Mouse (Mus musculus) cerebellum, adult 2 months (tissue): ENCODE results near the gene Lrp1.

Experiments
- CTCF ChIP-seq: fragments of 200-500 bp; IDR thresholded peaks from 2 replicates; pipeline ENCODE4 v1.5.1; 2011; ENCODE audit warnings: low read depth, mild to moderate bottlenecking, control low read depth, low read length, moderate library complexity, borderline replicate concordance; ENCODE audit not compliant: insufficient read depth
- POLR2A ChIP-seq: fragments of 200-500 bp; IDR thresholded peaks from 2 replicates; pipeline ENCODE4 v1.6.1; 2011; ENCODE audit warnings: low read length, control low read depth, borderline replicate concordance; ENCODE audit not compliant: insufficient read depth

GRCm38 (mm10) chr10:127544375-127544774 lies 76.6 kb downstream of the Lrp1 start:
- TF ChIP-seq POLR2A (no peak), CTCF (no peak)
